Mouse (Mus musculus): ENCODE data around the gene Gm10488.
"Not testable (repeated sequence)": the region's sequence is repeated elsewhere in the genome, so short reads cannot be mapped to it uniquely, and the experiment has no call there.

Gene Gm10488

GRCm38 (mm10) chrX:29976014-29976413, at the start of gene Gm10488:
Gene Gm10488, plus strand, starts transcription at chrX:29976314.
- DNase-seq (ENCODE audit: extremely low spot score): not testable (repeated sequence)
